Mouse (Mus musculus): Measurements from ENCODE around the gene Fxyd3. TPM values are rescaled to one million over a fixed set of nuclear protein-coding genes. Genes with fewer than 3 reads are reported as not detected.

The Fxyd3 gene
- polyA plus RNA-seq, 1 experiment from 2014 or later: not detected

GRCm38 (mm10) chr7:31037675-31038074 is 38.8 kb downstream of the Fxyd3 start:
- ATAC-seq (replicated peaks): no peak
- Histone ChIP-seq H3K27me3 (peaks cover 22% of the 10 kb centered on the region), H3K27ac (replicated peaks) (no peak overlapping the region), H3K9me3 (no peaks in the 10 kb centered on the region), H3K4me2 (replicated peaks) (no peak overlapping the region), H3K9ac (replicated peaks) (no peak overlapping the region), H3K36me3 (no peaks in the 10 kb centered on the region), H3K4me1 (peaks cover 6% of the 10 kb centered on the region; the same call in 1 of the 2 replicates), H3K4me3 (no peak overlapping the region)
- 86% methylated on average over 2 of the region's 2 CpGs for WGBS

GRCm38 (mm10) chr7:31036917-31037316 is 39.6 kb downstream of the Fxyd3 start:
- Histone ChIP-seq H3K4me3 (no peak overlapping the region), H3K4me1 (peaks cover 3% of the 10 kb centered on the region; the same call in 1 of the 2 replicates), H3K27me3 (peaks cover 14% of the 10 kb centered on the region; the same call in 1 of the 2 replicates), H3K4me2 (replicated peaks) (no peak overlapping the region), H3K36me3 (no peaks in the 10 kb centered on the region), H3K9ac (replicated peaks) (no peak overlapping the region), H3K27ac (replicated peaks) (no peak overlapping the region), H3K9me3 (no peaks in the 10 kb centered on the region)
- WGBS: 85% methylated on average over 7 of the region's 7 CpGs
- ATAC-seq (replicated peaks): no peak

- no peak overlapping the region for H3K4me3 ChIP-seq
- WGBS: 83% methylated on average over 11 of the region's 11 CpGs
- H3K27me3 ChIP-seq: 0 out of 2 replicates have a peak, but pooled peaks cover 2% of the 10 kb centered on the region
- H3K4me1 ChIP-seq: no peaks in the 10 kb centered on the region
- H3K36me3 ChIP-seq: no peaks in the 10 kb centered on the region
- no peak overlapping the region for H3K27ac ChIP-seq (replicated peaks)
- ATAC-seq (replicated peaks): no peak
- H3K9me3 ChIP-seq: no peaks in the 10 kb centered on the region
- H3K9ac ChIP-seq (replicated peaks): no peak overlapping the region
- H3K4me2 ChIP-seq (replicated peaks): no peak overlapping the region
Observed at GRCm38 (mm10) chr7:31035291-31035690, 41.2 kb downstream of the Fxyd3 start.

GRCm38 (mm10) chr7:31034789-31035188 is 41.7 kb downstream of the Fxyd3 start:
- H3K4me1 ChIP-seq: no peaks in the 10 kb centered on the region
- no peak overlapping the region for H3K9ac ChIP-seq (replicated peaks)
- WGBS: 62% methylated on average over 11 of the region's 11 CpGs
- H3K4me2 ChIP-seq (replicated peaks): no peak overlapping the region
- no peak overlapping the region for H3K4me3 ChIP-seq
- H3K9me3 ChIP-seq: no peaks in the 10 kb centered on the region
- no peaks in the 10 kb centered on the region for H3K36me3 ChIP-seq
- no peak overlapping the region for H3K27ac ChIP-seq (replicated peaks)
- no peak for ATAC-seq (replicated peaks)
- H3K27me3 ChIP-seq: no peaks in the 10 kb centered on the region

GRCm38 (mm10) chr7:31033409-31034165 is 42.9 kb downstream of the Fxyd3 start:
- no peak overlapping the region for H3K4me3 ChIP-seq
- H3K36me3 ChIP-seq: no peaks in the 10 kb centered on the region
- H3K9ac ChIP-seq (replicated peaks): no peak overlapping the region
- H3K27me3 ChIP-seq: no peaks in the 10 kb centered on the region
- no peak overlapping the region for H3K4me2 ChIP-seq (replicated peaks)
- no peaks in the 10 kb centered on the region for H3K9me3 ChIP-seq
- 78% methylated on average over 9 of the region's 9 CpGs for WGBS
- ATAC-seq (replicated peaks): no peak
- H3K4me1 ChIP-seq: no peaks in the 10 kb centered on the region
- H3K27ac ChIP-seq (replicated peaks): no peak overlapping the region

- Histone ChIP-seq H3K4me2 (replicated peaks) (no peak overlapping the region), H3K36me3 (no peaks in the 10 kb centered on the region), H3K27me3 (no peaks in the 10 kb centered on the region), H3K9ac (replicated peaks) (no peak overlapping the region), H3K27ac (replicated peaks) (no peak overlapping the region), H3K4me3 (no peak overlapping the region), H3K4me1 (no peaks in the 10 kb centered on the region), H3K9me3 (no peaks in the 10 kb centered on the region)
- ATAC-seq (replicated peaks): no peak
- WGBS: 83% methylated on average over 7 of the region's 7 CpGs
Observed at GRCm38 (mm10) chr7:31031731-31032130, 44.8 kb downstream of the Fxyd3 start.

- no peak for ATAC-seq (replicated peaks)
- Histone ChIP-seq H3K9me3 (no peaks in the 10 kb centered on the region), H3K36me3 (no peaks in the 10 kb centered on the region), H3K4me2 (replicated peaks) (no peak overlapping the region), H3K27ac (replicated peaks) (no peak overlapping the region), H3K4me3 (no peak overlapping the region), H3K4me1 (no peaks in the 10 kb centered on the region), H3K27me3 (no peaks in the 10 kb centered on the region), H3K9ac (replicated peaks) (no peak overlapping the region)
- whole genome bisulfite sequencing: 80% methylated on average over 2 of the region's 2 CpGs
Observed at GRCm38 (mm10) chr7:31030717-31031116, 45.8 kb downstream of the Fxyd3 start.

GRCm38 (mm10) chr7:31028609-31029008 is 47.9 kb downstream of the Fxyd3 start:
- Histone ChIP-seq H3K9me3 (no peaks in the 10 kb centered on the region), H3K27me3 (no peaks in the 10 kb centered on the region), H3K4me2 (replicated peaks) (no peak overlapping the region), H3K4me1 (no peaks in the 10 kb centered on the region), H3K9ac (replicated peaks) (no peak overlapping the region), H3K36me3 (no peaks in the 10 kb centered on the region), H3K4me3 (no peak overlapping the region), H3K27ac (replicated peaks) (no peak overlapping the region)
- WGBS: 76% methylated on average over 8 of the region's 8 CpGs
- ATAC-seq (replicated peaks): no peak

Small RNA genes within 50 kb of the gene (microRNA-seq; reads per million reads assigned to microRNA genes)
- not detected for gene Mir7050

Other genes starting within 250 kb of the Fxyd3 start
- not detected in 2 replicates for gene Ffar3, start 220.5 kb downstream of the Fxyd3 start, polyA plus RNA-seq (2015; fragmentation: Nextera tagmentation; extraction: Ambion mirVana)
- not detected in 2 replicates for gene Ffar1, start 215.1 kb downstream of the Fxyd3 start, polyA plus RNA-seq (2015; fragmentation: Nextera tagmentation; extraction: Ambion mirVana)
- not detected in 2 replicates for gene Cd22, start 196.4 kb downstream of the Fxyd3 start, polyA plus RNA-seq (2015; fragmentation: Nextera tagmentation; extraction: Ambion mirVana)
- 0.77 and 1.0 TPM in 2 replicates for gene Mag, start 161.8 kb downstream of the Fxyd3 start, polyA plus RNA-seq (2015; fragmentation: Nextera tagmentation; extraction: Ambion mirVana)
- gene Hamp2, start 152.0 kb downstream of the Fxyd3 start, polyA plus RNA-seq (2015; fragmentation: Nextera tagmentation; extraction: Ambion mirVana): not detected in 2 replicates
- not detected in 2 replicates for gene Hamp, start 132.7 kb downstream of the Fxyd3 start, polyA plus RNA-seq (2015; fragmentation: Nextera tagmentation; extraction: Ambion mirVana)
- 24.8 and 28.9 TPM in 2 replicates for gene Usf2, start 119.9 kb downstream of the Fxyd3 start, polyA plus RNA-seq (2015; fragmentation: Nextera tagmentation; extraction: Ambion mirVana)
- 16.0 and 20.0 TPM in 2 replicates for gene Lsr, start 103.2 kb downstream of the Fxyd3 start, polyA plus RNA-seq (2015; fragmentation: Nextera tagmentation; extraction: Ambion mirVana)
- gene Fam187b, start 102.9 kb downstream of the Fxyd3 start, polyA plus RNA-seq (2015; fragmentation: Nextera tagmentation; extraction: Ambion mirVana): 0.34 and 0.62 TPM in 2 replicates
- 13.4 and 14.7 TPM in 2 replicates for gene Fxyd5, start 34.2 kb downstream of the Fxyd3 start, polyA plus RNA-seq (2015; fragmentation: Nextera tagmentation; extraction: Ambion mirVana)
- gene Fxyd7, start 25.2 kb downstream of the Fxyd3 start, polyA plus RNA-seq (2015; fragmentation: Nextera tagmentation; extraction: Ambion mirVana): 49.2 and 60.4 TPM in 2 replicates
- 8.2 and 14.7 TPM in 2 replicates for gene Fxyd1, start 19.5 kb downstream of the Fxyd3 start, polyA plus RNA-seq (2015; fragmentation: Nextera tagmentation; extraction: Ambion mirVana)
- 0.20 and 0.26 TPM in 2 replicates for gene Lgi4, start 17.4 kb downstream of the Fxyd3 start, polyA plus RNA-seq (2015; fragmentation: Nextera tagmentation; extraction: Ambion mirVana)
- gene Hpn, start 38.6 kb upstream of the Fxyd3 start, polyA plus RNA-seq (2015; fragmentation: Nextera tagmentation; extraction: Ambion mirVana): 0.36 TPM in 1 of 2 replicates, not detected in the other
- 4.3 and 4.4 TPM in 2 replicates for gene Scn1b, start 50.3 kb upstream of the Fxyd3 start, polyA plus RNA-seq (2015; fragmentation: Nextera tagmentation; extraction: Ambion mirVana)
- gene Gramd1a, start 79.2 kb upstream of the Fxyd3 start, polyA plus RNA-seq (2015; fragmentation: Nextera tagmentation; extraction: Ambion mirVana): 246 TPM in 2 replicates
- not detected in 2 replicates for gene Scgb2b2, start 213.8 kb upstream of the Fxyd3 start, polyA plus RNA-seq (2015; fragmentation: Nextera tagmentation; extraction: Ambion mirVana)
- not detected in 2 replicates for gene Scgb1b2, start 215.1 kb upstream of the Fxyd3 start, polyA plus RNA-seq (2015; fragmentation: Nextera tagmentation; extraction: Ambion mirVana)

Data from forebrain, embryonic 15.5 days (tissue).